Mouse (Mus musculus) hindbrain, postnatal 0 days (tissue): ENCODE results near the gene Myh4. TPM values are rescaled to one million over a fixed set of nuclear protein-coding genes. Genes with fewer than 3 reads are reported as not detected.

Experiments used
- ATAC-seq: fragments of 200-750 bp; cut with Nextera tagmentation; 2 replicates; pipeline ENCODE4 v1.8.0; 2017; ENCODE audit warnings: mild to moderate bottlenecking, moderate TSS enrichment, moderate library complexity
- DNase-seq: peaks from one replicate; pipeline ENCODE4 v3.0.0-alpha.2; 2015; ENCODE audit warnings: low spot score
- H3K27ac ChIP-seq: fragments of 300-500 bp; sonication (generic); 2 replicates; pipeline ENCODE4 v1.5.1; 2014; ENCODE audit warnings: mild to moderate bottlenecking
- H3K27me3 ChIP-seq: fragments of 300-500 bp; sonication (generic); 2 replicates; pipeline ENCODE4 v1.6.1; 2014; ENCODE audit warnings: low read length, mixed read lengths; ENCODE audit not compliant: insufficient read depth
- H3K36me3 ChIP-seq: fragments of 300-500 bp; sonication (generic); 2 replicates; pipeline ENCODE4 v1.6.1; 2014; ENCODE audit warnings: low read length, mixed read lengths; ENCODE audit not compliant: insufficient read depth
- H3K4me1 ChIP-seq: fragments of 300-500 bp; sonication (generic); 2 replicates; pipeline ENCODE4 v1.6.1; 2014; ENCODE audit warnings: antibody characterized with exemption, low read length, mixed read lengths; ENCODE audit not compliant: insufficient read depth
- H3K4me2 ChIP-seq: fragments of 300-500 bp; sonication (generic); 2 replicates; pipeline ENCODE4 v1.6.1; 2014; ENCODE audit warnings: low read depth, mild to moderate bottlenecking, low read length, moderate library complexity, mixed read lengths
- H3K4me3 ChIP-seq: fragments of 300-500 bp; sonication (generic); 2 replicates; pipeline ENCODE4 v1.5.1; 2014; ENCODE audit warnings: low read length
- H3K9ac ChIP-seq: fragments of 300-500 bp; sonication (generic); replicated peaks from 2 replicates; pipeline ENCODE4 v1.6.1; 2014; ENCODE audit warnings: mild to moderate bottlenecking, low read length, moderate library complexity, mixed read lengths
- H3K9me3 ChIP-seq: fragments of 300-500 bp; sonication (generic); 2 replicates; pipeline ENCODE4 v1.6.1; 2016; ENCODE audit warnings: low read length, mixed read lengths
- CTCF ChIP-seq: IDR thresholded peaks from 2 replicates; pipeline ENCODE4 v1.5.1; 2016; ENCODE audit warnings: antibody characterized with exemption, control low read depth, low read depth
- WGBS: fragments of 180-500 bp; shearing (Covaris S2); extraction: QIAGEN DNeasy Blood & Tissue Kit; methylation state at CpG from one replicate; pipeline ENCODE4 v1.1.7; 2014; 5-methylcytosine and 5-hydroxymethylcytosine counted together
- polyA plus RNA-seq: library from polyadenylated mRNA; unstranded; fragments of >200 nt; fragmentation: Nextera tagmentation; extraction: Ambion mirVana; gene quantifications from 2 replicates; pipeline ENCODE4 v1.2.1, GENCODE M21; 2015
- total RNA-seq: library from RNA; depleted of rRNA; stranded (reverse); fragments of >200 nt; gene quantifications from 2 replicates; pipeline ENCODE4 v1.2.3, GENCODE M21; 2014; rRNA removed

Myh4 gene
- total and polyA plus RNA-seq, 2 experiments from 2014 or later, result 0.08 TPM; not detected in 1

DNA sequence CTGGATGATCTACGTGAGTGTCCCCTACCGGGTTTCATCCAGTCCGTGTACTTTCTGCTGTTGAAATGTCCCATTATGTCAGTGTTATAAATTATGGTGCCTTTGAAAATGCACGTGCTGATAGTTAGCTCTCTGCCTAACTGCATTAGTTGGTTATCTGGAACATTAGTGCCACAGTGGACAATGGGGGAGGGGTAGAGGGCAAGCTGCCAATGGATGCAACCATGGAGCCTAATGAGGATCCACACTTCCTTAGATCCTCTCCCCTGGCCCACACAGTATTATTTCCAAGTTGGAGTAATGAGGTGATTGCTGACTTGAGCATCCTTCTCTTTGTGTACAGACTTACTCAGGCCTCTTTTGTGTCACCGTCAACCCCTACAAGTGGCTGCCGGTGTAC lies 3.2 kb downstream of the Myh4 start:
- Histone ChIP-seq H3K27ac (no peak overlapping the region), H3K4me3 (no peak overlapping the region), H3K36me3 (no peaks in the 10 kb centered on the region), H3K27me3 (no peaks in the 10 kb centered on the region), H3K4me2 (no peak overlapping the region), H3K9ac (no peak overlapping the region), H3K9me3 (no peaks in the 10 kb centered on the region), H3K4me1 (no peaks in the 10 kb centered on the region)
- no peak for TF ChIP-seq CTCF
- DNase-seq, result no peak
- no peak for ATAC-seq
- 86% methylated on average over 6 of the region's 6 CpGs for whole genome bisulfite sequencing

DNA sequence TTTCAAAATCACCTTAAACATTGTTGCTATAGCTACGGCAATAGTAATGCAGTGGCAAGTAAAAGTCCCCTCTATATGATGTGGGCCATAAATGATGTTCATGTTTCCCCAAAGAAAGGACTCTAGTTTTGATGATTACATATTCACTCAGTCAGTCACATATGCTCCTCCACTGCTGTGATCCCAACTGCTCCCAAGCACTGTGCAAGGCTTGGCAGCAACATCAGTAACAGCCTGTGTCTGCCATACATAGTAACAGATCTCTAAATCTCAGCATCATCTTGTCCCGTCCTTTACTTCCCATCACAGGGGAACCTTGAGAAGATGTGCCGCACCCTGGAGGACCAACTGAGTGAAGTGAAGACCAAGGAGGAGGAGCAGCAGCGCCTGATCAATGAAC lies 15.9 kb downstream of the Myh4 start:
- no peak for DNase-seq
- TF ChIP-seq CTCF, result no peak
- WGBS, result 87% methylated on average over 4 of the region's 4 CpGs
- H3K27ac ChIP-seq, result no peak overlapping the region
- H3K36me3 ChIP-seq, result no peaks in the 10 kb centered on the region
- no peaks in the 10 kb centered on the region for H3K4me1 ChIP-seq
- no peak overlapping the region for H3K4me3 ChIP-seq
- no peaks in the 10 kb centered on the region for H3K27me3 ChIP-seq
- H3K9me3 ChIP-seq, result no peaks in the 10 kb centered on the region
- no peak overlapping the region for H3K4me2 ChIP-seq
- H3K9ac ChIP-seq, result no peak overlapping the region
- ATAC-seq, result no peak

GRCm38 (mm10) chr11:67257048-67257447 lies 19.2 kb downstream of the Myh4 start:
- WGBS, result 84% methylated on average over 7 of the region's 7 CpGs
- Histone ChIP-seq H3K9ac (no peak overlapping the region), H3K4me1 (no peaks in the 10 kb centered on the region), H3K36me3 (no peaks in the 10 kb centered on the region), H3K4me3 (no peak overlapping the region), H3K27ac (no peak overlapping the region), H3K9me3 (no peaks in the 10 kb centered on the region), H3K27me3 (no peaks in the 10 kb centered on the region), H3K4me2 (no peak overlapping the region)
- no peak for TF ChIP-seq CTCF
- DNase-seq (no peak), ATAC-seq (no peak)

GRCm38 (mm10) chr11:67260956-67261355 lies 23.1 kb downstream of the Myh4 start:
- Histone ChIP-seq H3K4me3 (no peak overlapping the region), H3K27me3 (no peaks in the 10 kb centered on the region), H3K9me3 (no peaks in the 10 kb centered on the region), H3K4me1 (no peaks in the 10 kb centered on the region), H3K4me2 (no peak overlapping the region), H3K9ac (no peak overlapping the region), H3K27ac (no peak overlapping the region), H3K36me3 (no peaks in the 10 kb centered on the region)
- TF ChIP-seq CTCF, result no peak
- WGBS, result 88% methylated on average over 6 of the region's 6 CpGs
- ATAC-seq (no peak), DNase-seq (no peak)

GRCm38 (mm10) chr11:67276601-67277174 lies 38.9 kb downstream of the Myh4 start, which contains the start of gene Myh8:
Gene Myh8 (plus strand): TSS chr11:67277124.
- Histone ChIP-seq H3K9me3 (no peaks in the 10 kb centered on the region), H3K4me3 (no peak within 1 kb of the TSS), H3K4me1 (no peaks in the 10 kb centered on the region), H3K9ac (no peak within 1 kb of the TSS), H3K27ac (no peak within 1 kb of the TSS), H3K4me2 (0 out of 2 replicates have a peak within 1 kb of the TSS, but pooled peaks have one; percentile 16), H3K36me3 (no peaks in the 10 kb centered on the region), H3K27me3 (no peaks in the 10 kb centered on the region)
- TF ChIP-seq CTCF, result 0 out of 2 replicates have a peak, but pooled peaks have one; percentile 8
- ATAC-seq (peak; percentile 64), DNase-seq (peak; percentile 82)
- WGBS, result 47% methylated on average over 10 of the region's 10 CpGs

- Histone ChIP-seq H3K9ac (no peak overlapping the region), H3K36me3 (no peaks in the 10 kb centered on the region), H3K4me3 (no peak overlapping the region), H3K4me1 (no peaks in the 10 kb centered on the region), H3K27ac (no peak overlapping the region), H3K27me3 (no peaks in the 10 kb centered on the region), H3K4me2 (no peak overlapping the region), H3K9me3 (no peaks in the 10 kb centered on the region)
- TF ChIP-seq CTCF, result no peak
- ATAC-seq (no peak), DNase-seq (no peak)
- 73% methylated on average over 1 of the region's 1 CpGs for WGBS
Observed at GRCm38 (mm10) chr11:67293440-67293839, 55.6 kb downstream of the Myh4 start.

Other genes with a start within 250 kb of the Myh4 start
- gene Tmem220, start 212.9 kb upstream of the Myh4 start, total RNA-seq, result 0.26 TPM in 1 of 2 replicates, not detected in the other
- gene Tmem220, start 212.9 kb upstream of the Myh4 start, polyA plus RNA-seq, result 0.97 and 1.1 TPM in 2 replicates
- gene Adprm, start 185.4 kb upstream of the Myh4 start, total RNA-seq, result 15.6 and 18.9 TPM in 2 replicates
- gene Adprm, start 185.4 kb upstream of the Myh4 start, polyA plus RNA-seq, result 25.3 and 29.5 TPM in 2 replicates
- gene Sco1, start 185.4 kb upstream of the Myh4 start, total RNA-seq, result 11.0 and 13.8 TPM in 2 replicates
- gene Sco1, start 185.4 kb upstream of the Myh4 start, polyA plus RNA-seq, result 13.6 and 14.9 TPM in 2 replicates
- gene Myh3, start 159.7 kb upstream of the Myh4 start, total RNA-seq, result 1.1 and 3.0 TPM in 2 replicates
- 0.25 and 0.35 TPM in 2 replicates for gene Myh3, start 159.7 kb upstream of the Myh4 start, polyA plus RNA-seq
- 0.10 and 0.11 TPM in 2 replicates for gene Myh2, start 67.0 kb upstream of the Myh4 start, total RNA-seq
- 0.16 and 0.24 TPM in 2 replicates for gene Myh2, start 67.0 kb upstream of the Myh4 start, polyA plus RNA-seq
- gene Myh1, start 38.0 kb upstream of the Myh4 start, total RNA-seq, result 0.32 and 0.52 TPM in 2 replicates
- gene Myh1, start 38.0 kb upstream of the Myh4 start, polyA plus RNA-seq, result 0.16 and 0.23 TPM in 2 replicates
- gene Myh8, start 39.1 kb downstream of the Myh4 start, total RNA-seq, result 3.3 and 12.5 TPM in 2 replicates
- gene Myh8, start 39.1 kb downstream of the Myh4 start, polyA plus RNA-seq, result 0.61 and 1.2 TPM in 2 replicates
- under 0.01 and 0.07 TPM in 2 replicates for gene Myh13, start 83.6 kb downstream of the Myh4 start, total RNA-seq
- 0.39 and 0.53 TPM in 2 replicates for gene Myh13, start 83.6 kb downstream of the Myh4 start, polyA plus RNA-seq
- 73.1 and 76.0 TPM in 2 replicates for gene Gas7, start 217.4 kb downstream of the Myh4 start, total RNA-seq
- 43.8 and 46.8 TPM in 2 replicates for gene Gas7, start 217.4 kb downstream of the Myh4 start, polyA plus RNA-seq